Mouse (Mus musculus): Measurements from ENCODE around the gene Rpl23a. TPM values are rescaled to one million over a fixed set of nuclear protein-coding genes. Genes with fewer than 3 reads are reported as not detected.
A peak's percentile ranks its signal among the peaks of the same experiment; 100 is the strongest.

The Rpl23a gene
- polyA plus RNA-seq, 1 experiment from 2014 or later = 1,079 TPM

GRCm38 (mm10) chr11:78180081-78180761 is 3.2 kb downstream of the Rpl23a start:
- H3K27ac ChIP-seq (ENCODE audit: low read length) = no peak overlapping the region
- 58% methylated on average over 6 of the region's 6 CpGs for WGBS
- H3K9me3 ChIP-seq (ENCODE audit: low read length) = no peaks in the 10 kb centered on the region
- no peak for ATAC-seq
- H3K4me3 ChIP-seq (ENCODE audit: low read depth, low read length) = no peak overlapping the region
- H3K4me1 ChIP-seq (ENCODE audit: insufficient read depth, low read depth, low read length) = peaks cover 13% of the 10 kb centered on the region; the same call in 1 of the 2 replicates
- no peak overlapping the region for H3K9ac ChIP-seq (replicated peaks; ENCODE audit: low read depth)
- TF ChIP-seq CTCF (IDR thresholded peaks at IDR 0.05) (no peak), EP300 (IDR thresholded peaks at IDR 0.05) (no peak)
- H3K4me2 ChIP-seq (replicated peaks; ENCODE audit: low read depth, low read length) = no peak overlapping the region
- DNase-seq (ENCODE audit: low spot score) = no peak
- peaks cover 11% of the 10 kb centered on the region; the same call in 1 of the 2 replicates for H3K36me3 ChIP-seq (ENCODE audit: insufficient read depth, low read length)
- no peaks in the 10 kb centered on the region for H3K27me3 ChIP-seq (replicated peaks; ENCODE audit: insufficient read depth, low read length)

- ATAC-seq = no peak
- DNase-seq (ENCODE audit: low spot score) = no peak
- H3K4me2 ChIP-seq (replicated peaks; ENCODE audit: low read depth, low read length) = peak overlapping the region; percentile 89
- H3K27ac ChIP-seq (ENCODE audit: low read length) = peak overlapping the region; percentile 94; the same call in 1 of the 2 replicates
- H3K36me3 ChIP-seq (ENCODE audit: insufficient read depth, low read length) = peaks cover 11% of the 10 kb centered on the region; the same call in 1 of the 2 replicates
- 24% methylated on average over 8 of the region's 8 CpGs for WGBS
- no peak for TF ChIP-seq EP300 (IDR thresholded peaks at IDR 0.05)
- no peak for TF ChIP-seq CTCF (IDR thresholded peaks at IDR 0.05)
- no peaks in the 10 kb centered on the region for H3K9me3 ChIP-seq (ENCODE audit: low read length)
- H3K27me3 ChIP-seq (replicated peaks; ENCODE audit: insufficient read depth, low read length) = no peaks in the 10 kb centered on the region
- H3K9ac ChIP-seq (replicated peaks; ENCODE audit: low read depth) = no peak overlapping the region
- peak overlapping the region; percentile 52 for H3K4me3 ChIP-seq (ENCODE audit: low read depth, low read length)
- H3K4me1 ChIP-seq (ENCODE audit: insufficient read depth, low read depth, low read length) = peaks cover 13% of the 10 kb centered on the region; the same call in 1 of the 2 replicates
Observed at GRCm38 (mm10) chr11:78179438-78179999, 3.9 kb downstream of the Rpl23a start.

- Histone ChIP-seq H3K27ac (ENCODE audit: low read length) (peak overlapping the region; percentile 94), H3K36me3 (ENCODE audit: insufficient read depth, low read length) (peaks cover 11% of the 10 kb centered on the region; the same call in 1 of the 2 replicates), H3K4me3 (ENCODE audit: low read depth, low read length) (peak overlapping the region; percentile 52), H3K4me2 (replicated peaks; ENCODE audit: low read depth, low read length) (peak overlapping the region; percentile 89), H3K4me1 (ENCODE audit: insufficient read depth, low read depth, low read length) (peaks cover 13% of the 10 kb centered on the region; the same call in 1 of the 2 replicates), H3K9me3 (ENCODE audit: low read length) (no peaks in the 10 kb centered on the region), H3K27me3 (replicated peaks; ENCODE audit: insufficient read depth, low read length) (no peaks in the 10 kb centered on the region), H3K9ac (replicated peaks; ENCODE audit: low read depth) (peak overlapping the region; percentile 59)
- TF ChIP-seq EP300 (IDR thresholded peaks at IDR 0.05) (no peak), CTCF (IDR thresholded peaks at IDR 0.05) (no peak; the same call in 1 of the 2 replicates)
- 2% methylated on average over 29 of the region's 29 CpGs for WGBS
- no peak for ATAC-seq
- peak; percentile 81 for DNase-seq (ENCODE audit: low spot score)
Observed at GRCm38 (mm10) chr11:78178859-78179437, 4.4 kb downstream of the Rpl23a start.

GRCm38 (mm10) chr11:78177903-78178858 is 5.2 kb downstream of the Rpl23a start:
- ATAC-seq = peak; percentile 86
- under 1% methylated on average over 62 of the region's 84 CpGs for WGBS
- Histone ChIP-seq H3K36me3 (ENCODE audit: insufficient read depth, low read length) (peaks cover 11% of the 10 kb centered on the region; the same call in 1 of the 2 replicates), H3K9me3 (ENCODE audit: low read length) (no peaks in the 10 kb centered on the region), H3K27ac (ENCODE audit: low read length) (peak overlapping the region; percentile 94), H3K4me2 (replicated peaks; ENCODE audit: low read depth, low read length) (peak overlapping the region; percentile 89), H3K27me3 (replicated peaks; ENCODE audit: insufficient read depth, low read length) (no peaks in the 10 kb centered on the region), H3K4me1 (ENCODE audit: insufficient read depth, low read depth, low read length) (peaks cover 13% of the 10 kb centered on the region; the same call in 1 of the 2 replicates), H3K9ac (replicated peaks; ENCODE audit: low read depth) (peak overlapping the region; percentile 59), H3K4me3 (ENCODE audit: low read depth, low read length) (peak overlapping the region; percentile 52)
- 0 out of 2 replicates have a peak, but pooled peaks have one; percentile 16 for TF ChIP-seq EP300 (IDR thresholded peaks at IDR 0.05)
- TF ChIP-seq CTCF (IDR thresholded peaks at IDR 0.05) = peak; percentile 99
- DNase-seq (ENCODE audit: low spot score) = peak; percentile 96

- Histone ChIP-seq H3K4me3 (ENCODE audit: low read depth, low read length) (peak overlapping the region; percentile 52), H3K27ac (ENCODE audit: low read length) (peak overlapping the region; percentile 94), H3K36me3 (ENCODE audit: insufficient read depth, low read length) (peaks cover 11% of the 10 kb centered on the region; the same call in 1 of the 2 replicates), H3K9ac (replicated peaks; ENCODE audit: low read depth) (peak overlapping the region; percentile 9; the same call in 1 of the 2 replicates), H3K4me1 (ENCODE audit: insufficient read depth, low read depth, low read length) (peaks cover 13% of the 10 kb centered on the region; the same call in 1 of the 2 replicates), H3K9me3 (ENCODE audit: low read length) (no peaks in the 10 kb centered on the region), H3K27me3 (replicated peaks; ENCODE audit: insufficient read depth, low read length) (no peaks in the 10 kb centered on the region), H3K4me2 (replicated peaks; ENCODE audit: low read depth, low read length) (peak overlapping the region; percentile 89)
- DNase-seq (ENCODE audit: low spot score) = peak; percentile 76
- 0% methylated on average over 10 of the region's 10 CpGs for WGBS
- peak; percentile 5 for ATAC-seq
- no peak for TF ChIP-seq EP300 (IDR thresholded peaks at IDR 0.05)
- no peak for TF ChIP-seq CTCF (IDR thresholded peaks at IDR 0.05)
Observed at GRCm38 (mm10) chr11:78177437-78177836, 5.9 kb downstream of the Rpl23a start.
